Mouse (Mus musculus) lung, embryonic 15.5 days (tissue): ENCODE measurements around the gene Ccdc155. TPM values are rescaled to one million over a fixed set of nuclear protein-coding genes. Genes with fewer than 3 reads are reported as not detected.
A peak's percentile ranks its signal among the peaks of the same experiment; 100 is the strongest.

Source experiments
- ATAC-seq: fragments of 200-750 bp; cut with Nextera tagmentation; 2 replicates; pipeline ENCODE4 v1.8.0; 2017; ENCODE audit warnings: moderate number of reproducible peaks, borderline replicate concordance; ENCODE audit not compliant: low FRiP score, low TSS enrichment; ENCODE audit errors: extremely low read depth
- H3K27ac ChIP-seq: fragments of 300-500 bp; sonication (generic); 2 replicates; pipeline ENCODE4 v1.5.1; 2015; ENCODE audit warnings: moderate library complexity, mild to moderate bottlenecking, inconsistent platforms
- H3K27me3 ChIP-seq: fragments of 300-500 bp; sonication (generic); 2 replicates; pipeline ENCODE4 v1.6.1; 2015; ENCODE audit warnings: inconsistent platforms
- H3K36me3 ChIP-seq: fragments of 300-500 bp; sonication (generic); 2 replicates; pipeline ENCODE4 v1.6.1; 2015; ENCODE audit warnings: inconsistent platforms
- H3K4me1 ChIP-seq: fragments of 300-500 bp; sonication (generic); 2 replicates; pipeline ENCODE4 v1.6.1; 2015; ENCODE audit warnings: inconsistent platforms
- H3K4me2 ChIP-seq: fragments of 300-500 bp; sonication (generic); 2 replicates; pipeline ENCODE4 v1.6.1; 2015; ENCODE audit warnings: inconsistent platforms, mild to moderate bottlenecking, moderate library complexity
- H3K4me3 ChIP-seq: fragments of 300-500 bp; sonication (generic); 2 replicates; pipeline ENCODE4 v1.5.1; 2015; ENCODE audit warnings: mild to moderate bottlenecking, inconsistent platforms
- H3K9ac ChIP-seq: fragments of 300-500 bp; sonication (generic); 2 replicates; pipeline ENCODE4 v1.6.1; 2015; ENCODE audit warnings: inconsistent platforms
- H3K9me3 ChIP-seq: fragments of 300-500 bp; sonication (generic); 2 replicates; pipeline ENCODE4 v1.6.1; 2016; ENCODE audit warnings: inconsistent platforms
- WGBS: fragments of 180-500 bp; shearing (Covaris S2); methylation state at CpG from one replicate; pipeline ENCODE4 v1.1.7; 2015; 5-methylcytosine and 5-hydroxymethylcytosine counted together
- polyA plus RNA-seq: library from polyadenylated mRNA; unstranded; fragments of >200 nt; fragmentation: Nextera tagmentation; extraction: Ambion mirVana; gene quantifications from 2 replicates; pipeline ENCODE4 v1.2.1, GENCODE M21; 2015

The Ccdc155 gene
- polyA plus RNA-seq, 1 experiment from 2014 or later = 0.75 TPM

- Histone ChIP-seq H3K9ac (no peak overlapping the region), H3K9me3 (peaks cover 6% of the 10 kb centered on the region; the same call in 1 of the 2 replicates), H3K27me3 (peaks cover 94% of the 10 kb centered on the region), H3K4me3 (no peak overlapping the region), H3K4me2 (no peak overlapping the region), H3K36me3 (no peaks in the 10 kb centered on the region), H3K27ac (no peak overlapping the region), H3K4me1 (peaks cover 6% of the 10 kb centered on the region)
- WGBS = 7% methylated on average over 24 of the region's 24 CpGs
- no peak for ATAC-seq
These were observed 36.0 kb downstream of the Ccdc155 start for GRCm38 (mm10) chr7:45168656-45169055.

DNA sequence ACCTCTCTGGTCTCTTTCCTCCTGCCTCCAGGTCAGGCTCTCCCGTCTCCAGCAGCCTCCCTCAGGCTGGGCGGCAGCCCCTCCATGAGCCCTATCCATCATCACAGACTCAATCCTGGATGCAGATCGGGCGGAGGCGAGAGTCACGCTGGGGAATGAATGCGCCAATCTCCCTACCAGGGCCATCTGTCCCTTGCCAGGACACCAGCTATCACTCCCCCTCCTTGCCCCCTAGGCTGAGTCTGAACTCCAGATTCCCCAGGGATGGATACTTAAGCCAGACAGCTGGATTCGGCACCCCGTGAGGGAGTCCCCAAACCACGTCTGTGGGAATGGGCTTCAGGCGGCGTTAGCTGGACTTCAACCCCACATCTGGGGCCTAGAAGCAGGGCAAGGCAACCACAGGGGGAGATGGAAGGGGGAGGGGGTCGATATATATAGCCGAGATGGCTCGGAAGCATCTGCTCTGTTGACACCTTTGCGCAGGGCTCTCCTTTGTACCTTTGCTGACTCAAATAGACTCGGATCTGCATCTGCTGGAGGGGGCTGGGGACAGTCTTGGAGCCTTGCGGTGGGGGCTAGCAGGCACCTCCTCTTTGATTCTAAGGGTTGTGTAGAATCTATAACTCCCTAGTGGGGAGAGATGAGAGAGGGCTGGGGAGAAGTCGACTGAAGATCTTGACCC, 36.8 kb downstream of the Ccdc155 start:
- Histone ChIP-seq H3K9me3 (peaks cover 6% of the 10 kb centered on the region; the same call in 1 of the 2 replicates), H3K27me3 (peaks cover 97% of the 10 kb centered on the region), H3K4me3 (no peak overlapping the region), H3K4me1 (peaks cover 7% of the 10 kb centered on the region), H3K27ac (no peak overlapping the region), H3K36me3 (no peaks in the 10 kb centered on the region), H3K9ac (no peak overlapping the region), H3K4me2 (no peak overlapping the region)
- ATAC-seq = no peak
- 3% methylated on average over 19 of the region's 19 CpGs for WGBS

GRCm38 (mm10) chr7:45166950-45167401, 37.7 kb downstream of the Ccdc155 start:
- no peak overlapping the region for H3K27ac ChIP-seq
- WGBS = 26% methylated on average over 10 of the region's 10 CpGs
- H3K36me3 ChIP-seq = no peaks in the 10 kb centered on the region
- peaks cover 95% of the 10 kb centered on the region for H3K27me3 ChIP-seq
- ATAC-seq = no peak
- H3K9me3 ChIP-seq = peaks cover 6% of the 10 kb centered on the region; the same call in 1 of the 2 replicates
- H3K4me2 ChIP-seq = no peak overlapping the region
- H3K9ac ChIP-seq = no peak overlapping the region
- peaks cover 10% of the 10 kb centered on the region for H3K4me1 ChIP-seq
- H3K4me3 ChIP-seq = no peak overlapping the region

- 44% methylated on average over 11 of the region's 11 CpGs for WGBS
- no peak overlapping the region for H3K4me2 ChIP-seq
- peaks cover 6% of the 10 kb centered on the region; the same call in 1 of the 2 replicates for H3K9me3 ChIP-seq
- H3K27me3 ChIP-seq = peaks cover 82% of the 10 kb centered on the region
- H3K9ac ChIP-seq = no peak overlapping the region
- H3K27ac ChIP-seq = no peak overlapping the region
- no peaks in the 10 kb centered on the region for H3K36me3 ChIP-seq
- ATAC-seq = no peak
- no peak overlapping the region for H3K4me3 ChIP-seq
- H3K4me1 ChIP-seq = peaks cover 10% of the 10 kb centered on the region
These were observed 39.0 kb downstream of the Ccdc155 start for GRCm38 (mm10) chr7:45165701-45166100.

DNA sequence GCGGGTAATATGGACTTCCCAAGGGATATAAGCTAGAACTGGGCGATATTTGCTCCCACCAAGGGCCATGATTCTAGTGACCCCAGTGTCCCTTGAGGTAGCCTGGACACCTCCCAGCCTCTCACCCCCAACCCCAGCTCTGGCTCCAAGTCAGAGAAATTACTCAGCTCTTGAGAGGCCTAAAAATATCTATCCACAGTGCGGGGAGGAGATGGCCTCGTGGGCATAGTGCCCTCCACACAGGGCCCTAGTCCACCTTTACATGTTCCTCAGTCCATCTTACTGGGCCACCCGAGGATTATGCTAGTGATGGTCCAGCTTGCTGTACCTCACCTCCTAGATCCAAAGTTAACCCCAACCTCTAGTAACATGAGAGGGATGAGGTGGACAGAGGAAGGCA, 39.9 kb downstream of the Ccdc155 start:
- Histone ChIP-seq H3K4me2 (no peak overlapping the region), H3K9ac (no peak overlapping the region), H3K36me3 (peaks cover 8% of the 10 kb centered on the region; the same call in 1 of the 2 replicates), H3K9me3 (peaks cover 5% of the 10 kb centered on the region; the same call in 1 of the 2 replicates), H3K4me3 (no peak overlapping the region), H3K27ac (no peak overlapping the region), H3K4me1 (peaks cover 10% of the 10 kb centered on the region), H3K27me3 (peaks cover 75% of the 10 kb centered on the region)
- WGBS = 52% methylated on average over 5 of the region's 5 CpGs
- ATAC-seq = no peak

- Histone ChIP-seq H3K9me3 (no peaks in the 10 kb centered on the region), H3K4me2 (peak within 1 kb of the TSS; percentile 86), H3K9ac (peak within 1 kb of the TSS; percentile 42), H3K27me3 (peaks cover 66% of the 10 kb centered on the region), H3K36me3 (peaks cover 16% of the 10 kb centered on the region; the same call in 1 of the 2 replicates), H3K4me1 (peaks cover 10% of the 10 kb centered on the region), H3K4me3 (peak within 1 kb of the TSS; percentile 46), H3K27ac (no peak within 1 kb of the TSS)
- under 1% methylated on average over 41 of the region's 41 CpGs for WGBS
- ATAC-seq = no peak
These were observed 40.8 kb downstream of the Ccdc155 start, which contains the start of gene Slc17a7 for GRCm38 (mm10) chr7:45163735-45164490. Gene Slc17a7 (plus strand): TSS chr7:45163949.

DNA sequence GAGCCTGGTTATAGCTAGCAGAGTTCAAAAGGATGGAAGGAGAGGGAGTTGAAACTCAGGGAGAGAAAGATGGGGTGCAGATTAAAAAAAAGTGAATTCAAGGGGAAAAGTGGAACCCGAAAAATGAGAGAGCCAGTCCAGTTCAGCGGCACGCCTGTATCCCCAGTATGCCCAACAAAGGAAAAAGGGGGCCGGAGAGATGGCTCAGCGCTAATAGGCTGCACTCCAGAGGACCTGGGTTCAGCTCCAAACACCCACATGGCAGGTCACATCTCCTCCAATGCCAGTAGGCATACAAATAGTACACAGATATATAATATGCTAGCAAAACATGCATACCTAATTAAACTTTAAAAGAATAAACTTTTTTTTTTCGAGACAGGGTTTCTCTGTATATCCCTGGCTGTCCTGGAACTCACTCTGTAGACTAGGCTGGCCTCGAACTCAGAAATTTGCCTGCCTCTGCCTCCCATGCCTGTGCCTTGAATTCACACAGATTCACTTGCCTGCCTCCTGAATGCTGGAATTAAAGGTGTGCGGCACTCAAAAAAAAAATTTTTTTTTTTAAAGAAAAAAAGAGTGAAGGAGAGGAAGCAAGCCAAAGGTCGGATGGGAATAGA, 41.6 kb downstream of the Ccdc155 start:
- Histone ChIP-seq H3K27me3 (peaks cover 58% of the 10 kb centered on the region), H3K9ac (no peak overlapping the region), H3K4me2 (no peak overlapping the region), H3K4me1 (peaks cover 10% of the 10 kb centered on the region), H3K36me3 (peaks cover 24% of the 10 kb centered on the region; the same call in 1 of the 2 replicates), H3K9me3 (no peaks in the 10 kb centered on the region), H3K4me3 (no peak overlapping the region), H3K27ac (no peak overlapping the region)
- 66% methylated on average over 9 of the region's 9 CpGs for WGBS
- ATAC-seq = no peak

GRCm38 (mm10) chr7:45162551-45162950, 42.1 kb downstream of the Ccdc155 start:
- no peak overlapping the region for H3K27ac ChIP-seq
- H3K36me3 ChIP-seq = peaks cover 25% of the 10 kb centered on the region; the same call in 1 of the 2 replicates
- WGBS = 24% methylated on average over 6 of the region's 6 CpGs
- H3K4me2 ChIP-seq = peak overlapping the region; percentile 73
- H3K4me1 ChIP-seq = peaks cover 10% of the 10 kb centered on the region
- H3K27me3 ChIP-seq = peaks cover 52% of the 10 kb centered on the region
- ATAC-seq = peak; percentile 25; the same call in 1 of the 2 replicates
- peak overlapping the region; percentile 38 for H3K4me3 ChIP-seq
- H3K9me3 ChIP-seq = no peaks in the 10 kb centered on the region
- no peak overlapping the region for H3K9ac ChIP-seq

DNA sequence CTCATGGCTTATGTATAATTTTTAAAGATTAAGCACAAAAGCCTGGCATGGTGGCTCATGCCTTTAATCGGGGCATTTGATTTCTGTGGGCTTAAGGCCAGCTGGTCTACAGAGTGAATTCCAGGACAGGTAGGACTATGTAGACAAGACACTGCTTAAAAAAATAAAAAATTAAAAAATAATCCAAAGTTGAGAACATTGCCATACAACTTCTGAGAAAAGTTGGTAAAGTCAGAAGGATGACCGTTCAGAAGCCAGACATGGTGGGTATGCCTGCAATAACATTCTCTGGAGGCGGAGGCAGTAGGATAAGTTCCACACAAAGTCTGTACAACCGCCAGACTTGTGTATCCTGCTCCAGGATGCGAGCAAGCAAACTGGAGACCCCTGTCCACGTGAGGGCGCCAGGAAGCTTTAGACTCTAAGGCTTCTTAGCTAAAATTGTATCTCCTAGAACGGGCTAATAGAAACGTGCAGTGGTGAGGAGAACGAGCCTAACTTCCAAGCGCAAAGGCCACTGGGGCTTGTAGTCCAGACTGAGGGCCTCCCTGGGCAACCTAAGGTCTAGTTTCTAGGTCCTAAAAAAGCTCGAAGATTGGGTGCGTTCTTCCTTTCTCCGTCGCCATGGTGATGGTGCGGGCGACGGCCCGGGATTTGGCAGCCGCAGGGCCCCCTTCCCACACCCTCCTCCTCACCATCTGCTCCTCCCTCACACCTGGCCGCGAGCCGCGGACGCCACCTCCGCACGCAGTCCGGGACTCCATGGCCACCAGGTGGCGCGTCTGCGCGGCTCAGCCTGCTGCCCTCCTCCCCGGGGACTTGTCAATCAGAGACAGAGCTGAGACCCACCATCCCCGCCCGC, 42.8 kb downstream of the Ccdc155 start:
- peaks cover 25% of the 10 kb centered on the region; the same call in 1 of the 2 replicates for H3K36me3 ChIP-seq
- no peak overlapping the region for H3K27ac ChIP-seq
- H3K9ac ChIP-seq = no peak overlapping the region
- peaks cover 10% of the 10 kb centered on the region for H3K4me1 ChIP-seq
- H3K4me2 ChIP-seq = peak overlapping the region; percentile 73
- peaks cover 45% of the 10 kb centered on the region for H3K27me3 ChIP-seq
- 4% methylated on average over 35 of the region's 35 CpGs for WGBS
- peak; percentile 89 for ATAC-seq
- peak overlapping the region; percentile 38 for H3K4me3 ChIP-seq
- H3K9me3 ChIP-seq = no peaks in the 10 kb centered on the region

DNA sequence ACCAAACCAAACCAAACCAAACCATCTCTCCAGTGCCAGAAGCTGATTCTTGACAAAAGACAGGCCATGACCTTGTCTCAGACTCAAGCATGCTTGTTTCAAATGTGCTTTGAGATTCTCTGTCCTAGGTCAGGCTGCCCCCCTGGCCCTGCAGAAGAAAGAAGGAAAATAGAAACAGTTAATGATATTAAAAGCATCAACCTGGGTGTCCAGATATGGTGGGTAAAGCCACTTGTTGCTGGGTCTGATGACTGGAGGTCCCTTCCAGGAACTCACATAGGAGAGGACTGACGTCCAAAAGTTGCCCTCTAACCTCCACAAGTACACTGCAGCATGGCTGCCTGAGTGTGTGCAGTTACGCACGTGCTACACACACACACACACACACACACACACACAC, 43.8 kb downstream of the Ccdc155 start:
- Histone ChIP-seq H3K4me3 (no peak overlapping the region), H3K36me3 (peaks cover 25% of the 10 kb centered on the region; the same call in 1 of the 2 replicates), H3K9ac (no peak overlapping the region), H3K27me3 (peaks cover 35% of the 10 kb centered on the region), H3K4me1 (peaks cover 10% of the 10 kb centered on the region), H3K9me3 (no peaks in the 10 kb centered on the region), H3K27ac (no peak overlapping the region), H3K4me2 (no peak overlapping the region)
- ATAC-seq = no peak
- WGBS = 86% methylated on average over 3 of the region's 3 CpGs

- Histone ChIP-seq H3K4me1 (peaks cover 13% of the 10 kb centered on the region), H3K9me3 (no peaks in the 10 kb centered on the region), H3K9ac (no peak overlapping the region), H3K4me3 (no peak overlapping the region), H3K36me3 (peaks cover 25% of the 10 kb centered on the region; the same call in 1 of the 2 replicates), H3K4me2 (no peak overlapping the region), H3K27ac (no peak overlapping the region), H3K27me3 (peaks cover 30% of the 10 kb centered on the region)
- ATAC-seq = no peak
- 93% methylated on average over 6 of the region's 6 CpGs for WGBS
These were observed 44.3 kb downstream of the Ccdc155 start for GRCm38 (mm10) chr7:45160316-45160800.
